Mouse (Mus musculus): ENCODE results near the gene Kcnj4. TPM values are rescaled to one million over a fixed set of nuclear protein-coding genes. Genes with fewer than 3 reads are reported as not detected.
"Not testable (repeated sequence)": the region's sequence is repeated elsewhere in the genome, so short reads cannot be mapped to it uniquely, and the experiment has no call there.

Gene Kcnj4
- total RNA-seq, 2 experiments from 2014 or later: 87.2 to 88.5 TPM

DNA sequence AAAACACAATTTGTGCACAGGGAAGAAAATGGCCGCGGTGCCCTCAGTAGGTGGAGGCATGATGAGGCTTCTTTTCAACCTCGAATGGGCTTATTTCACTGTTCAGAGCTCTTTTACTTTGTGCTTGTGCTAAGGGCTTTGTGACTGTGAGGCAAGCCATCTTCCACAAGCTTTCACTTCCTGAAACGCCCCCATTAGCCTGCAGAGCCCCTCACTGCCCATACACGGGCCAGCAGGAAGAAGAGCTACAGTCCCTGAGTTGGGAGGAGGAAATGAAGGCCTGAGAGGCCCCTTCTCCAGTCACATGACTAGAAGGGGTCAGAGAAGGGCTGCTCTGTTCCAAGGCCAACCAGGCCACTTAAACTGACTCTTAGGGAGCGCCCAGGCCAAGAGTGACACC lies 48.5 kb downstream of the Kcnj4 start:
- DNase-seq (ENCODE audit: low spot score in 2 of 2): no peak

DNA sequence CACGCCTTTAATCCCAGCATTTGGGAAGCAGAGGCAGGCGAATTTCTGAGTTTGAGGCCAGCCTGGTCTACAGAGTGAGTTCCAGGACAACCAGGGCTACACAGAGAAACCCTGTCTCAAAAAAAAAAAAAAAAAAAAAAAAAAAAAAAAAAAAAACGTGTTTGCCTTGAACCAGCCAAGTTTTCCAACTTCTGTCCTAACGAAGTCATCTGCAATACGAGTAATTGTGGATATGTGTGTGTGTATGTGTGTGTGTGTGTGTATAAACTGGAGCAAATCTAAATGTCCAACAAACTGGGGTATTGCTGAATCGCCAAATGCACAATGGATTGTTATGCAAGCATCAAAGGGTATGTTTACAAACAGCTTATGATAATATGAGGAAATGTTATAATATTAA lies 48.9 kb downstream of the Kcnj4 start:
- not testable (repeated sequence) for DNase-seq (ENCODE audit: low spot score in 2 of 2)

DNA sequence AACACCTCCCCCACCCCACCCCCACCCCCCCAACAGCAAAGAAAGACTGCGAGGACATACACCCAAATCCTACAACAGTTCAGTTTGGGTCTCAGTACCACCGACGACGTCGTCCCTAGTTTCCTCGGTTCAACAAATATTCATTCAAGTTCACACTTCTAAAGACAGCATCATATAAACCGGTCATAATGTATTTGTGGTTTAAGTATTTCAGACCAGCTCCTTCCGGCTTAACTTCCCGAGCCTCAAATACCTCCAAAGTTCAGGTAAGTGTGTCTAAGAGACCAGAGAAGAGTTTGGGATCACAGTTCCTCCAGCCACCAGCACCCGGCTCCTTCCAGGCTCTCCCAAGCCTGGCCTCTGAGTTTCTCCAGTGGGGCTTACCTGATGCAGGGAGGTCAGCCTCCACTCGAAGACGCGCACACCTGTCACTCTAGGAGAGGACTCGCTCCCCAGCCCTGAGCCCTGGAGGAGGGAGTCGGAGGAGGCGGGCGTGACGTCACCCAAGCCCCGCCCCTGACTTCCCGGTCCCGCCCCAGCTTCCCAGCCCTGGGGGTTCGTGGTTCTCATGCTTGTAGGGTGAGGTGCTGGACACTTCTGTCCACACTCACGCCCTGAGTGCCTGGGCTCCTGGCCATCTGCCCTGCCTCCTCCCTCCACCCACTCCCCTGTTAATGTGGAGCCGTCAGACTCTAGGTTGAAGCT lies 49.8 kb downstream of the Kcnj4 start, which contains the start of gene Csnk1e:
TSS of gene Csnk1e (minus strand) at position 461 of the 705 bp plus-strand sequence.
- DNase-seq (ENCODE audit: low spot score in 2 of 2): no peak

GRCm38 (mm10) chr15:79453831-79454230 lies 51.2 kb downstream of the Kcnj4 start:
- no peak for DNase-seq (ENCODE audit: low spot score in 2 of 2)

GRCm38 (mm10) chr15:79448041-79448440 lies 57.0 kb downstream of the Kcnj4 start:
- no peak for DNase-seq (ENCODE audit: low spot score in 2 of 2)

- DNase-seq (ENCODE audit: low spot score in 2 of 2): no peak
These were observed 59.0 kb downstream of the Kcnj4 start for GRCm38 (mm10) chr15:79445786-79446654.

- no peak for DNase-seq (ENCODE audit: low spot score in 2 of 2)
These were observed 61.1 kb downstream of the Kcnj4 start for GRCm38 (mm10) chr15:79443856-79444410.

GRCm38 (mm10) chr15:79442961-79443518 lies 62.0 kb downstream of the Kcnj4 start:
- DNase-seq (ENCODE audit: low spot score in 2 of 2): no peak

DNA sequence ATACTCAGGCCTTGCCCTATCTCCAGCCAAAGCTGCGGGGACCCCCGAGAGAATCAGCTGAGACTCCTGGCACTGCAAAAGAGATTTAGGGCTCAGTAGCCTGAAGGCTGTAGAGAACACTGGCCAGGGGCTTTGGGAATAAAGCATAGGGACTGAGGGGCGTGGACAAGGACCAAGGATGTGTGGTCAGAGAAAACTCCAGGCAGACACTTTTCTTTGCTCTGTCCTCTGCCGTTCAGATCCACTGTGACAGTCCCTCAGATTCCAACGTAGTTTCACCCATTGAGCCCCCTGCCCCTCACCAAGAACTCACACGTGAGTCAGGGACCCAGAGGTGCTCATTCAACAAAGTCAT lies 62.8 kb downstream of the Kcnj4 start:
- DNase-seq (ENCODE audit: low spot score in 2 of 2): no peak

- peak; percentile 66 to 84 for DNase-seq (ENCODE audit: low spot score in 2 of 2)
These were observed 63.4 kb downstream of the Kcnj4 start for GRCm38 (mm10) chr15:79441331-79442256.

DNA sequence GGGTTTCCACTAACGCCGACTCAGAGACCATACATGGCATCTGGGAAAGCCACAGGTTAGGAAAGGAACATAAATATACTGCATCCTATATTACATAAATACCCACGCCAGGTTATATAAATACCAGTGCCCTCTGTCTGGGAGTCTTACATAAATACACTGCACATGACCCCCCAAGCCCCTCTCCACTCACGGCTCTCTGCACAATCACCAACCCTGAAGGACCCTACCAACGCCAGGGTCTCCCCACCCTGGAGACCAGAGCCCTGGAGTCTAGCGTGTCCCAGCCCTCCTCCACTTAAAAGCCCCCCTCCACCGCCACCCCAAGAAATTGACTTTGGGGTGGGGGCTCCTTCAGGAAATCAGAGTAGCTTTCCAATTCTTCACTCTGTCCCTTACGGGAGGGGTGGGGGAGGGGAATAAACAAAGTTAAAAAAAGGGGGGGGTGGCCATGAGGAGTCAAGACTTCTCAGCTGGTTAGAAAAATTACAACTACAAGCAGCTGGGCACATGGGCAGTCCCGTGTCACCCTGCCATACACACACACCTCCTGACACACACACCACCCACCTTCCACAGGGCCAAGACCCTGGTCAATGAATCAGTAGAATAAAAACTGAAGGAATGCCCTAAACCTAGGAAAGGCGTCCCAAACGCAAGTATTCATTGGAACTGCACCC lies 64.2 kb downstream of the Kcnj4 start:
- no peak for DNase-seq (ENCODE audit: low spot score in 2 of 2)

DNA sequence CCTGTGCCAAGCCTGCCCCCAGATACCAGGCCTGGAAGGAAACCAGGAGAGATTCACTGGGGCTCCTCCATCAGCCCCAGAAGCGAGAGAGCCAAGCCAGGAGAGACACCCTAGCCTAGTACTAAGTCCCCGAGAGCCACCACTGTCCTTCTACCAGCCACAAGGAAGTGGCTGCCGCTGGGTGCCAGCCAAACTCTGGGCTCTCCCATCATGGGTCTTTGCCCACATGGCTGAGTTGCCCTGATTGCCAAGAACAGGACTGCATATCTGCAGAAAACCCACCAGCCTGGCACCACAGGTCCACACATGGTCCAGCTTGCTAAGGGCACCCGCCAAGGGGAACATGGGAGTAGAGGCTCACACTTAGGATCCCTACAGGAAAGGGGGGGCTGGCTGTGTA lies 64.8 kb downstream of the Kcnj4 start:
- DNase-seq (ENCODE audit: low spot score in 2 of 2): peak in 1 of 2 experiments; percentile 57

DNA sequence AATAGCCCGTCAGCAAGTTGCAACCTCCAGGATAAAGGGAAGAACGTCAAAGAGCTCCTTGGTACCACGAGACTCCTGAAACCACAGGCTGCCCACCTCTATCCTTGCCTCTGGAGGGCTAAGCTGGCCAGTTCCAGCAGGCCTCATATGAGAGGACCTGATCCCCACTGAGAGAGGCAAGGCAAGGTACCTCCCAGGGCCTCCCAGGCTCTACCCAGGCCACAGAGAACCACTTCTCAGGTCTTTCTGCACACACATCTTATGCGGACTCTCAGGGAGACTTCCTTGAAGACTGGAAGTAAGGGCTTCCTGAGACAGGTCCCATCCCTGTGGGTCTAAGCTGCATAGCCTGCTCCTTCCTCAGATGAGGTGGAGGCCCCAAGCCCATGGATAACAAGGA lies 65.7 kb downstream of the Kcnj4 start:
- no peak for DNase-seq (ENCODE audit: low spot score in 2 of 2)

DNA sequence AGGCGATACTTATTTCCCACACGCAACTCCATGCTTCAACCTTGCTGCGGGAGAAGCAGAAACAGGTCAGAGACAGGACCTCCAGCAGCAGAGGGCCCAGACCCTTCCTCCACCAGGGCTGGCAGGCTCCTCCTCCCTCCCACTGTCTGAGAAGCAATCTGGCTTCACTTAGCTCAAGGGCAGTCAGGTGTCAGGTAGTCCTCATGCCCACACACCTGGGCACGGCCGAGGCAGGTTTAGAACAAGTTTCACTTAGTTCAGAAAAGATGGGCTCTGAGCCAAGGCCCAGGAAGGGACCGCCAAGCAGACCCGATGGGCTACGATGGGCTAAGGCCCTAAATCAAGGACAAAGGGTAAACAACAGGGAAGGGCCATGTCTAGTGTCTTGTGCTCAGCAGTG lies 66.2 kb downstream of the Kcnj4 start:
- no peak for DNase-seq (ENCODE audit: low spot score in 2 of 2)

- DNase-seq (ENCODE audit: low spot score in 2 of 2): no peak
These were observed 66.7 kb downstream of the Kcnj4 start for GRCm38 (mm10) chr15:79438209-79438810.

- no peak for DNase-seq (ENCODE audit: low spot score in 2 of 2)
These were observed 67.4 kb downstream of the Kcnj4 start for GRCm38 (mm10) chr15:79437541-79438208.

GRCm38 (mm10) chr15:79436481-79436921 lies 68.5 kb downstream of the Kcnj4 start:
- no peak for DNase-seq (ENCODE audit: low spot score in 2 of 2)

DNA sequence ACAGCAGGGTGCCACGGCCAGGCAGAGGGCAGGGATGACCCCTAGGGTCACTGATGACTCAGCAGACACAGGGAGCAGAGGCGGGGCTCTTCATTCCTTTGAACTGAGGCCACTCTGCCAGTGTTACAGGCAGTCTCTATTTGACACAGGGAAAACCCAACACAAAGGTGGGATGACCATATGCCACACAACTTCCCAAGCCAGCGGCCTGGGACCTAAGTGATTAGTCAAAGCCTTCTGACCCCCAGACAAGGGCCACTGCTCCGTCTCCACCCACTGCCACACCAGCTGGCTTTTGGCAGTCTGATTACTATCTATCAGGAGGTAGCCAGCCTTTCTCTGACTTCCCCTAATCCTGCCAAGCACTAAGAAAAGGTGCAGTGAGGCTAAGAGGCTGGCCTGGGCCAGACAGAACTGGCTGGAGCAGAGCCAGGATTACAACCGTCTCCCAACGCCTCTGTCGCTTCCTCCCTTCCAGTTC lies 69.8 kb downstream of the Kcnj4 start:
- DNase-seq (ENCODE audit: low spot score in 2 of 2): no peak
